Mouse (Mus musculus) olfactory bulb, adult 2 months (tissue): Measurements from ENCODE around the gene Sytl3.
"Not testable (repeated sequence)": the region's sequence is repeated elsewhere in the genome, so short reads cannot be mapped to it uniquely, and the experiment has no call there.

Experiments used
- CTCF ChIP-seq: fragments of 200-500 bp; IDR thresholded peaks from 2 replicates; pipeline ENCODE4 v1.5.1; 2012; ENCODE audit warnings: low read depth, mild to moderate bottlenecking, low read length, moderate library complexity; ENCODE audit not compliant: insufficient read depth
- POLR2A ChIP-seq: fragments of 200-500 bp; IDR thresholded peaks from 2 replicates; pipeline ENCODE4 v1.6.1; 2012; ENCODE audit warnings: mild to moderate bottlenecking, low read depth, low read length, moderate library complexity; ENCODE audit not compliant: insufficient read depth

- not testable (repeated sequence) for TF ChIP-seq CTCF, POLR2A
Measured at GRCm38 (mm10) chr17:6684464-6685287, 25.8 kb downstream of the Sytl3 start.
